Mouse (Mus musculus): ENCODE measurements at regions not wholly inside any gene's neighbourhood (a gene's known extent, or its start where the extent isn't known, plus 50 kb on each side); places are given as distances from the start of the nearest gene placed in this dataset.
A peak's percentile ranks its signal among the peaks of the same experiment; 100 is the strongest.

DNA sequence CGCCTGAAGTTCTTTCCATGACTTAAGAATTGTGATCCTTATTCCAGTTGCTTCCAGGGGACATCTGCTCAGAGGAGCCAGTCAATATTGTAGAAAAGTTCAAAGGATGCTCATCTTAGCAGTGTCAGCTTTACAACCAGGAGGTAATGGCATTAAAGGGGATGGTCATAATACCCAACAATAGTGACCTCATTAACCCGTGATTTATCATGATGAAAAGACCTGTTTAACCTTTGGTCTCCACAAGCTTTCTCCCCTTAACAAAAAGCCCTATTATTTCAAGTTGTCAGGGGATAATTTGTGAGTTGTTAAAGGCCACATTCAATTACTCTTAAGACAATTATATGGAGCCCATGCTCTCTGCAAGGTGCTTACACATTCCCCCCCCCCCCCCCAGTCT lies 54.3 kb upstream of the Htatip2 start:
- H3K4me3 ChIP-seq (replicated peaks) = no peak overlapping the region
- no peak overlapping the region for H3K27ac ChIP-seq (replicated peaks)
- no peaks in the 10 kb centered on the region for H3K9me3 ChIP-seq (replicated peaks)
- no peak for ATAC-seq (ENCODE audit: insufficient number of reproducible peaks, low FRiP score, low TSS enrichment, low read depth)
- 22% methylated on average over 2 of the region's 2 CpGs for WGBS
- no peaks in the 10 kb centered on the region for H3K36me3 ChIP-seq
- no peak overlapping the region for H3K4me2 ChIP-seq (replicated peaks)
- H3K4me1 ChIP-seq = no peaks in the 10 kb centered on the region
- peaks cover 17% of the 10 kb centered on the region for H3K27me3 ChIP-seq
- no peak overlapping the region for H3K9ac ChIP-seq

DNA sequence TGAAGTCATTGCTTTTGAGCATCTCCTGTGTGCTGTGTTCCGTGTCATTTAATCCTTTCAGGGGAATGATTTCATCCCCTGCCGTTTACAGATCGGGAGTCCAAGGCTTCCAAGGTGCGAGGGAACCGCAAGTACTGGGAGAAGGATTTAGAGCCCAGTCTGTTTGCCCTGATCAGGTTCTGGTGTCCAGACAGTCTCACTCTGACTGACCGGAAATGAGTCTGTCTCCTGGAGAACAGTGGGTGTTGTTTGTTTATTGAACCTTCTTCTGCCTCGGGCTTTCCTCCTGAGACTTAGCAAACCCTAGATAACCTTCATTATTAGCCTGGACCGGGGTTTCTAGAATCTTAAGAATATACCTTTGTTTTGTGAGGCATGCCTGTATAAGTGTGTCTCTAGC lies 58.2 kb upstream of the Htatip2 start:
- Histone ChIP-seq H3K4me3 (replicated peaks) (no peak overlapping the region), H3K27ac (replicated peaks) (no peak overlapping the region), H3K9me3 (replicated peaks) (no peaks in the 10 kb centered on the region), H3K4me2 (replicated peaks) (no peak overlapping the region), H3K27me3 (peaks cover 22% of the 10 kb centered on the region), H3K36me3 (no peaks in the 10 kb centered on the region), H3K9ac (no peak overlapping the region), H3K4me1 (no peaks in the 10 kb centered on the region)
- WGBS = 19% methylated on average over 8 of the region's 8 CpGs
- no peak for ATAC-seq (ENCODE audit: insufficient number of reproducible peaks, low FRiP score, low TSS enrichment, low read depth)

DNA sequence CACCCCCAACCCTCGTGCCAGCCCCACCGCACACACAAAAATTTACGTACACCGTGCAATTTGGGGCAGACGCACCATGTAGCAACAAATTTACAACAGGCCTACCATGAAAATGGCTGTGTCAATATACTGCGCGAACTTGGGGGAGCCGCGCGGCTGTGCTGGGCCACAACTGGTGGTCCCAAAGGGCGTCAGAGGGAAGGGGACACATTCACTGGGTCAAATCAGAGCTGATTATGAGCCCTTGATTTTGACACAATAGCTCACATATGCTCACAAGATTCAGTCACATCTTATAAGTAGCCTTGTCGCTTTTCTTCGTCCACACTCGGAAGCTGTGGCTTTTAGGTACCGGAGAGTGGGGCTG lies 58.9 kb upstream of the Htatip2 start:
- no peaks in the 10 kb centered on the region for H3K9me3 ChIP-seq (replicated peaks)
- H3K4me3 ChIP-seq (replicated peaks) = no peak overlapping the region
- H3K27ac ChIP-seq (replicated peaks) = no peak overlapping the region
- H3K4me2 ChIP-seq (replicated peaks) = no peak overlapping the region
- H3K9ac ChIP-seq = no peak overlapping the region
- H3K36me3 ChIP-seq = no peaks in the 10 kb centered on the region
- H3K27me3 ChIP-seq = peaks cover 22% of the 10 kb centered on the region
- no peaks in the 10 kb centered on the region for H3K4me1 ChIP-seq
- no peak for ATAC-seq (ENCODE audit: insufficient number of reproducible peaks, low FRiP score, low TSS enrichment, low read depth)
- 59% methylated on average over 15 of the region's 15 CpGs for WGBS

DNA sequence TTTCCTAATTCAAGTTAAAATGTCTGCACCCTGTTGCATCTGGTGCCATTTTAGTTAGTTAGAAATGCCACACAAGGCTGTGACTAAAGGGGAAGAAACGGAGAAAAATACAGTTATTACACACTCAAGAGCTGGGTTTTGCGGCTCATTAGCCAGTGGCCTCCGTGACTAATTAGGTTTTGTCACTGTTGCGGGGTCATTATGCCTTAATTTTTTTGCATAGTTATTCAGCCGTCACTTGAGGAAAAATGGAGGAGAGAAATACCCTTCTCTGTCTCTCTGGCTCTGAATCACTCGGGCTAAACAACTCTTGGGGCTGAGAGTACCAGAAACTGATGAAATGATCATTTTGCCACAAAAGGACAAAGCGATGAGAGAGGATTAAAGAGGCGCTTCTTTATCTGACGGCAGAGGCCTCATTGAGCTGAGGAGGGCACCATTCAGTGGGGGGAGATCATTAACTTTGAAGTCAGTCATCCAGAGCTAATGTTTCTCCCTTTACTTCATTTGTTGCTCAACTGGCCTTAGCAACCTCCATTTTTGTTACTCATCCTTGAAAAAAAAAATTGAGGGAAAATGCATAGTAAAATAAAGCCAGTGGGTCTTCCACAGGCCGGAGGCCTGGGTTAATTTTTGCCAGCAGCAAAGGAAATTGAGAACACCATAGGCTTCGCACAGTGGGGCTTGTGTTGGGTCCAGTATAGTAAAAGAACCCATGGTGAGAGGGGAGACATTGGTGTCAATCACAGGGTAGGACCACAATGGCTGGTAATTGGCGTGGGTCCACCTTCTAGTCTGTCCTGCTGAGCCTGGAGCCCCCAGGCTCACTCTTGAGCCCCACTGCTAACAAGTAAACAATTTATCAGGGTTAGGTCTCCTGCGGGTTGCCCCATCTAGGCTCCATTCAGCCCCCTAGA lies 59.5 kb upstream of the Htatip2 start:
- H3K9ac ChIP-seq = no peak overlapping the region
- H3K4me3 ChIP-seq (replicated peaks) = no peak overlapping the region
- no peaks in the 10 kb centered on the region for H3K9me3 ChIP-seq (replicated peaks)
- no peaks in the 10 kb centered on the region for H3K4me1 ChIP-seq
- H3K4me2 ChIP-seq (replicated peaks) = no peak overlapping the region
- no peaks in the 10 kb centered on the region for H3K36me3 ChIP-seq
- H3K27ac ChIP-seq (replicated peaks) = no peak overlapping the region
- peaks cover 22% of the 10 kb centered on the region; the same call in 1 of the 2 replicates for H3K27me3 ChIP-seq
- peak; percentile 30; the same call in 1 of the 2 replicates for ATAC-seq (ENCODE audit: insufficient number of reproducible peaks, low FRiP score, low TSS enrichment, low read depth)
- WGBS = 40% methylated on average over 13 of the region's 13 CpGs

DNA sequence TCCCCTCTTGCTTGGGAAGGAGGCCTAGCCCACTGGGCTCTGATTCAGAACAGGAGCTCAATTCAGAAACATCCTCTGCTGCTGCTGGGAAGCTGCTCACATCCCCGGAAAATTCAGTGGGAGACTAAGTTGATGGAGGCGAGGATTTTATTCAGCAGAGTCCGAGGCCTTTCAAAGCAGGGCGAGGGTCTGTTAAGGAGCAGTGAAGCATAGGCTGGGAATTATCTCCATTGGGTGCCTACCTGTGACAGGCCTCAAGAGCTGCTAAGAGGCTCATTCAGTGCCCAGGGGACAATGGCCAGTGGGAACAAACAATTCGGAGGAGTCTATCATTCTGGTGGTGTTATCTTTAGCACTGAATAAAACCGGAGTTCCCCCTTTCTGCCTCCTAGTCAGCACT lies 59.6 kb upstream of the Dbx1 start:
- 30% methylated on average over 6 of the region's 6 CpGs for WGBS

DNA sequence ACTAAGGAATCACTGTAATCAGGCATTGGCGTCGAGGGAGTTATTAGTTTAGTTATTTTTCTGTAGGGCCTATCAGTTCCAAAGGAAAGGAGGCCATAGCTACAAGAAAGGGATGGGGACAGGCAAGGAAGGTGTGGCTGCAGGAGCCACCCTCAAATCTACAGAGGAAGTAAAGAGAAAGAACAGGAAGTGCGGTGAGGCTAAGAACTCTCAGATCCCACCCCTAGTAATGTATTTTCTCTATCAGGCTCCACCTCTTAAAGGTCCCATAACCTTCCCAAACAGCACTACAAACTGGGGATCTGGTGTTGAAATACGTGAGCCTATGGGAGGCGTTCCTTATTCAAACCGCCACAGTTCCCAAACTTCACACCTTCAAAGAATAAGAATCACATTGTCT lies 52.9 kb upstream of the Dbx1 start:
- Histone ChIP-seq H3K36me3 (no peaks in the 10 kb centered on the region), H3K9me3 (replicated peaks) (no peaks in the 10 kb centered on the region), H3K4me3 (replicated peaks) (no peak overlapping the region), H3K27ac (replicated peaks) (no peak overlapping the region), H3K27me3 (peaks cover 33% of the 10 kb centered on the region), H3K9ac (no peak overlapping the region), H3K4me2 (replicated peaks) (no peak overlapping the region), H3K4me1 (peaks cover 10% of the 10 kb centered on the region; the same call in 1 of the 2 replicates)
- no peak for ATAC-seq (ENCODE audit: insufficient number of reproducible peaks, low FRiP score, low TSS enrichment, low read depth)
- 44% methylated on average over 6 of the region's 6 CpGs for WGBS

More for the DNA sequence above, 59.6 kb upstream of the Dbx1 start:
- ATAC-seq (ENCODE audit: insufficient number of reproducible peaks, low FRiP score, low TSS enrichment, low read depth) = no peak
- Histone ChIP-seq H3K4me2 (replicated peaks) (no peak overlapping the region), H3K27ac (replicated peaks) (no peak overlapping the region), H3K36me3 (no peaks in the 10 kb centered on the region), H3K9ac (no peak overlapping the region), H3K27me3 (peaks cover 14% of the 10 kb centered on the region; the same call in 1 of the 2 replicates), H3K4me1 (no peaks in the 10 kb centered on the region), H3K4me3 (replicated peaks) (no peak overlapping the region), H3K9me3 (replicated peaks) (no peaks in the 10 kb centered on the region)

DNA sequence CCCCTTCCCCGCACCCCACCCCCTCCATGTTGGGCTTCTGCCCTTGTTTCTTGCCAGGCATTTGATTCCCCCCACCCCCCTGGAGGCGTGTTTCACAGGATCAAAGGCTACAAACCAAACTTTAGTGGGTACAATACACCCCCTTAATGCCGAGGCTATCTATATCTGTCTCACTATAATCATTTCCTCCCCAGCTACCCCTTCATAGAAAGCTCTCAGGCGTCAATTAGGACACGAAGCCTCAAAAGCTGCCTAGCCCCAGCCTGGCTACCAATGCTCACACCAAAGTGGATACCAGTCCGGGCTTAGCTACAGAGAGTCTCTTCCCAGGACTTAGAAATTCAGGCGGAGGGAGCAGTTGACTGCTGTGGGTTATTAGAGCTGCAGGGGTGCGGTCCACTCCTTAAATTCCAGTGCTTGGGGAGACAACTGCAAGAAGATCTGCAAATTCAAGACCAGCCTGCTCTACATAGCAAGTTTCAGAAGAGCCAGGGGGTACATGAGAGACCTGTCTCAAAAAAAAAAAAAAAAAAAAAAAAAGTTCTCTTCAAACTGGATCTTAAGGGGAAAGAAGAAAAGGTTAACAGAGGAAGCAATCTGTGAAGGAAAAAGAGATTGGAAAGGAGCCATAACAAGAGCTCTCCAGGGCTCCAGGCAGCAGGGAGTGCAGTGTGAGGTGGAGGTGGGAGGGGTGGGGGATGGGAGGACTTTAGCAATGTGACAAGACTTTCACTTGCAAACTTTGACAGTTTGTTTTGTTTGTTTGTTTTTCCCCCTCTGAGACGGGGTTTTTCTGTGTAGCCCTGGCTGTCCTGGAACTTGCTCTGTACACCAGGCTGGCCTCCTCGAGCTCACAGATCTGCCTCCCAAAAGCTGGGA lies 52.1 kb upstream of the Dbx1 start:
- no peak overlapping the region for H3K4me3 ChIP-seq (replicated peaks)
- 0 out of 2 replicates have a peak overlapping the region, but pooled peaks have one; percentile 10 for H3K4me2 ChIP-seq (replicated peaks)
- H3K27me3 ChIP-seq = peaks cover 41% of the 10 kb centered on the region
- ATAC-seq (ENCODE audit: insufficient number of reproducible peaks, low FRiP score, low TSS enrichment, low read depth) = no peak
- H3K36me3 ChIP-seq = no peaks in the 10 kb centered on the region
- no peak overlapping the region for H3K9ac ChIP-seq
- no peaks in the 10 kb centered on the region for H3K9me3 ChIP-seq (replicated peaks)
- H3K27ac ChIP-seq (replicated peaks) = no peak overlapping the region
- 9% methylated on average over 10 of the region's 10 CpGs for WGBS
- H3K4me1 ChIP-seq = peaks cover 10% of the 10 kb centered on the region; the same call in 1 of the 2 replicates

DNA sequence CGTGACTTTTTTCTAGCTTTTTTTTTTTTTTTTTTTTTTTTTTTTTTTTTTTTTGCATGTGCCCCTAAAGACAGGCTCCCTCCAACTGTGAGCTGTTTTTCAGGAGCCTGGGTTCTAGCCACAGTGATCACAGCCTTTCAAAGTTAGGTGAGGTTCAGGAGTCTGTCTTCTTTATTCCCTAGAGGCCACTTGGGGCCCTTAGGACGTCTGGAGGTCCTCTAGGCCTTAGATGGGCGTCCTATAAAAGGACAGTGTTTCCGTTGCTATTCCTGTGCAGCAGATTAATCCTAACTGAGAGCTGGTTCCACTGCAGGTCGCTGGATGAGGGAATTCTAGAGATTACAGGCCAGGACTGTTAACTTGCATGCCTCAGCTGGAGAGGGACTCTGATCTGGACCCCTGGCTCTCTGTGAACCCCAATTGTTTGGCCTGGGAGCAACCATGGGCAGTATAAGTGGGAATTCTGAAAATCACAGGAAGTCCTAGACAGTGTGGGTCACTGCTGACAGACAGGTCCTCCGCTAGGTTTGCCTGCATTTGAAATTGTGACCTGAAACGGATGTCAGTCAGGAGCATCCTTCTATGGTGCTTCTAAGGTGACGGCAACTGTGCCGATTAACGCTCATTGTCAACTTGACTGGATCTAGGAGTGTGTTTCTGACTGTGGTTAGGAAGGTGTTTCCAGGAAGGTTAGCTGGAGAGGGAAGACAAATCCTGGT lies 51.2 kb upstream of the Dbx1 start:
- ATAC-seq (ENCODE audit: insufficient number of reproducible peaks, low FRiP score, low TSS enrichment, low read depth) = no peak
- Histone ChIP-seq H3K4me1 (peaks cover 10% of the 10 kb centered on the region; the same call in 1 of the 2 replicates), H3K4me3 (replicated peaks) (no peak overlapping the region), H3K36me3 (no peaks in the 10 kb centered on the region), H3K9ac (no peak overlapping the region), H3K9me3 (replicated peaks) (no peaks in the 10 kb centered on the region), H3K4me2 (replicated peaks) (0 out of 2 replicates have a peak overlapping the region, but pooled peaks have one; percentile 10), H3K27me3 (peaks cover 47% of the 10 kb centered on the region), H3K27ac (replicated peaks) (no peak overlapping the region)
- 22% methylated on average over 10 of the region's 10 CpGs for WGBS

DNA sequence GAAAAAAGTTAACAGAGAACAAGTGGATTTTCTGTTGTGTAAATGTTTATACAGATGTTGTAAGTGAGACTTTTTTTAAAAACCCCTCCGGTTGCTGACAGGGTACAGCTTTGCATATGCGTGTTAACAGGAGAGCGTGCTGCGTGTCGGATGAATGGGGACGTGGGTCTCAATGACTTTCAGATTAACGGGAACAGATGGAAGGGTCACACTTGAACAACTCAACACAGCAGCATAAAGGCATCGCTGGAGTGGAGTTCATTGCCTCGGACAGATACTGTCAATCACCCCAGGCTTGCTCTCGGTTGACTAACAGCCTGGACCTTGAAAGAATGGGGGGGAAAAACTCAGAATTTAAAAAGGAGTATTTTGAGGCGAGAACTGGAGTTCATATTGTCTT lies 50.3 kb upstream of the Dbx1 start:
- H3K4me3 ChIP-seq (replicated peaks) = no peak overlapping the region
- H3K36me3 ChIP-seq = no peaks in the 10 kb centered on the region
- no peak for ATAC-seq (ENCODE audit: insufficient number of reproducible peaks, low FRiP score, low TSS enrichment, low read depth)
- H3K4me2 ChIP-seq (replicated peaks) = no peak overlapping the region
- peaks cover 10% of the 10 kb centered on the region; the same call in 1 of the 2 replicates for H3K4me1 ChIP-seq
- H3K27ac ChIP-seq (replicated peaks) = no peak overlapping the region
- peaks cover 55% of the 10 kb centered on the region for H3K27me3 ChIP-seq
- 25% methylated on average over 11 of the region's 11 CpGs for WGBS
- H3K9me3 ChIP-seq (replicated peaks) = no peaks in the 10 kb centered on the region
- H3K9ac ChIP-seq = no peak overlapping the region
